ENCODE assay signal across 9 mouse cellular contexts in the genomic region with DNA sequence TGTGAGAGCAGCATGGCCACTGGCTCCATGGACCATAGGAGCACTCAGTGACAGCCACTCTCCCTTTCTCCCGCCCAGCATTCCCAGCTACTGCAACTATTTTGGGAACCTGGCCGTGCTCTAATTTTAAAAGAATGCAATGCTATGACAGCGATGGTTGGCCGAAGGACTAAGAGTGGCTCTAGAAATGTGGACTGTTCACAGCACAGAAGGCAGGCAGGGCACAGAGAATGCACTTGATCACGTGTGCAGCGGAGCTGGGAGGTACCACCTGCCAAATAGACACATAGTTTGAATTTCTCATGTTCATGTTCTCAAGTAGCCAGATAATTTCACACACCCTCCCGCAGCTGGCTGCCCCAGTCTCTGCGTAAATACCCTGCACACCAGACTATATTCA. TPM values are rescaled to one million over a fixed set of nuclear protein-coding genes. Genes with fewer than 3 reads are reported as not detected.
DNase-seq lines count a peak whose midpoint lies in the region; ATAC-seq lines count a peak whose summit lies in the region.
"Had no signal": no experiment of that assay in that cellular context is flagged by ENCODE, and none has a peak within 500 bp of the region (broad histone marks: within the 10 kb centered on the region; RNA-seq: fewer than 3 reads in every experiment).

No protein-coding gene starts in this region.

- H3K4me2 ChIP-seq in hindbrain, embryonic 16.5 days (ENCODE audit: low read length): no peak overlapping the region

- no peak; the same call in 1 of the 2 replicates for ATAC-seq in hindbrain, embryonic 16.5 days
- ATAC-seq in monocyte, adult 5-6 weeks (replicated peaks; ENCODE audit: insufficient number of reproducible peaks, low FRiP score, low TSS enrichment, poor library complexity, severe bottlenecking): no peak
- ATAC-seq in activated CD4-positive, CD25-positive, alpha-beta regulatory T cell, adult 4 months: no peak

- H3K36me3 ChIP-seq in hindbrain, embryonic 16.5 days (ENCODE audit: control insufficient read depth, insufficient read depth, low read length): no peaks in the 10 kb centered on the region
- no peaks in the 10 kb centered on the region for H3K36me3 ChIP-seq in hindbrain, embryonic 10.5 days

- no peak overlapping the region for H3K4me3 ChIP-seq in hindbrain, embryonic 16.5 days (ENCODE audit: low read length)
- no peak overlapping the region for H3K4me3 ChIP-seq in hindbrain, embryonic 10.5 days

- H3K9me3 ChIP-seq in hindbrain, embryonic 16.5 days (ENCODE audit: control insufficient read depth, low read length): no peaks in the 10 kb centered on the region
- no peaks in the 10 kb centered on the region for H3K9me3 ChIP-seq in hindbrain, embryonic 10.5 days

- H3K4me1 ChIP-seq in hindbrain, embryonic 16.5 days (ENCODE audit: control insufficient read depth, insufficient read depth, low read depth, low read length): peaks cover 7% of the 10 kb centered on the region
- peaks cover 18% of the 10 kb centered on the region for H3K4me1 ChIP-seq in hindbrain, embryonic 10.5 days (replicated peaks)

- 69% methylated on average over 8 of the region's 8 CpGs for WGBS in hindbrain, embryonic 16.5 days
- WGBS in hindbrain, embryonic 10.5 days: 79% methylated on average over 8 of the region's 8 CpGs

- intact Hi-C loops in gastrocnemius, postnatal 14 days (cut with DNase I; ENCODE audit: low total_unique reads): no loop called here

- no peaks in the 10 kb centered on the region for H3K27me3 ChIP-seq in hindbrain, embryonic 16.5 days (replicated peaks; ENCODE audit: control insufficient read depth, insufficient read depth, low read length)
- H3K27me3 ChIP-seq in hindbrain, embryonic 10.5 days (ENCODE audit: insufficient read depth, poor library complexity, severe bottlenecking): no peaks in the 10 kb centered on the region

- no peak for DNase-seq in hindbrain, embryonic 10.5 days (ENCODE audit: low spot score)
- peak; percentile 28 for DNase-seq in gastrocnemius, postnatal 14 days
- DNase-seq in kidney, adult 9 months: peak; percentile 74
- DNase-seq in mesoderm, embryonic 11.5 days (ENCODE audit: low read depth, low spot score): peak; percentile 26
- no peak for DNase-seq in urinary bladder, adult 2 months (ENCODE audit: low spot score)

- peak overlapping the region; percentile 23; the same call in 1 of the 2 replicates for H3K27ac ChIP-seq in hindbrain, embryonic 16.5 days (ENCODE audit: low read depth, low read length)
- H3K27ac ChIP-seq in hindbrain, embryonic 10.5 days: no peak overlapping the region
- H3K27ac ChIP-seq: liver, embryonic 14.5 days had no signal

- H3K9ac ChIP-seq in hindbrain, embryonic 16.5 days (ENCODE audit: low read depth, low read length): no peak overlapping the region
- H3K9ac ChIP-seq: liver, embryonic 14.5 days had no signal

RNA-seq across cellular contexts. Expression of gene Abhd17c, which starts 23.0 kb away (rescaled TPM):
- polyA plus RNA-seq in hindbrain, embryonic 16.5 days (2015; fragmentation: Nextera tagmentation; extraction: Ambion mirVana): 10.3 and 14.2 TPM in 2 replicates
- polyA plus RNA-seq in hindbrain, embryonic 10.5 days (2016; fragmentation: Nextera tagmentation; extraction: Ambion mirVana): 26.7 and 32.2 TPM in 2 replicates
- total RNA-seq in gastrocnemius, postnatal 14 days (2021): 1 to 10 TPM; 4.4 to 5.6 TPM
- polyA plus RNA-seq in urinary bladder, adult 2 months (2012; rRNA removed): 28.6 and 32.6 TPM in 2 replicates
- 9.3 to 12.1 TPM (median 10.6 TPM) in 3 replicates for total RNA-seq in monocyte, adult 5-6 weeks (2017)
- 10 to 100 TPM in 1 of 2 experiments, 1 to 10 TPM in 1; 6.6 to 12.2 TPM for polyA plus RNA-seq in activated CD4-positive, CD25-positive, alpha-beta regulatory T cell, adult 4 months (2017; shearing (Covaris generic))

RNA-seq across cellular contexts. Expression of gene Cemip, which starts 42.4 kb away (rescaled TPM):
- polyA plus RNA-seq in hindbrain, embryonic 16.5 days (2015; fragmentation: Nextera tagmentation; extraction: Ambion mirVana): 0.81 and 0.97 TPM in 2 replicates
- polyA plus RNA-seq in hindbrain, embryonic 10.5 days (2016; fragmentation: Nextera tagmentation; extraction: Ambion mirVana): 0.33 and 0.40 TPM in 2 replicates
- under 1 TPM; 0.11 to 0.18 TPM for total RNA-seq in gastrocnemius, postnatal 14 days (2021)
- 0.37 and 0.77 TPM in 2 replicates for polyA plus RNA-seq in urinary bladder, adult 2 months (2012; rRNA removed)
- total RNA-seq in monocyte, adult 5-6 weeks (2017): not detected in 3 replicates
- polyA plus RNA-seq in activated CD4-positive, CD25-positive, alpha-beta regulatory T cell, adult 4 months (2017; shearing (Covaris generic)): under 1 TPM in 1 of 2 experiments, not detected in 1; 0.22 TPM

Comparison
In these comparisons a context has a peak if more than half of its experiments do, and no peak if none do; other contexts are left out.
1. DNase-seq: peak in gastrocnemius, postnatal 14 days (single experiment), kidney, adult 9 months (single experiment) and mesoderm, embryonic 11.5 days (single experiment); none in hindbrain, embryonic 10.5 days (single experiment) and urinary bladder, adult 2 months (single experiment).